Mouse (Mus musculus): ENCODE data around the gene Mertk.

GRCm38 (mm10) chr2:128694548-128694947, 4.2 kb upstream of the Mertk start:
- TF ChIP-seq EP300 (IDR thresholded peaks at IDR 0.05) (no peak), CTCF (IDR thresholded peaks at IDR 0.05) (peak; percentile 37; the same call in 1 of the 2 replicates)
